Mouse (Mus musculus): ENCODE data around the gene Zfp983.
A peak's percentile ranks its signal among the peaks of the same experiment; 100 is the strongest.
"Not testable (repeated sequence)": the region's sequence is repeated elsewhere in the genome, so short reads cannot be mapped to it uniquely, and the experiment has no call there.

Zfp983 gene

GRCm38 (mm10) chr17:21650364-21650907, at the start of gene Zfp983:
Gene Zfp983 (plus strand): TSS chr17:21650624.
- DNase-seq = peak; percentile 41

DNA sequence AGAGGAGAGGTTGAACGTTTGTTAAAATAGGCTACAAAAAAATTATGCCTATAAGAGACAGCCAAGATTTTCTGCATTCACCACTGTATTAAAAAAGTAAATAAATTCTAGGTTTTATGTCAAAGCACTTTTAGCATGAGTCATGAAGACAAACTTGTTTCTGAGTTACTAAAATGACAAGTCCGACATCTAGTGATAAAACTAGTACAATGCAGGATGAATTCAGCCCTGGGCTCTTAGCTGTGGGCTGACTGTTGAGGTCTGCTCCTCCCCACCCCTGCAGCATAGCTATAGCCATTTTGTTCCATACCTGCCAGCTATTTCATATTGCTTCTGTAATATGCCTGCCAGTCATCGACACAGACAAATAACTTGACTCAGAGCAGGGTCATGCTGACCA, 34.1 kb upstream of the Zfp983 start:
- DNase-seq = no peak

GRCm38 (mm10) chr17:21617352-21617751, 33.1 kb upstream of the Zfp983 start:
- no peak for DNase-seq

- no peak for DNase-seq
These were observed 26.8 kb upstream of the Zfp983 start for GRCm38 (mm10) chr17:21623647-21624046.

- DNase-seq = not testable (repeated sequence)
These were observed 14.7 kb upstream of the Zfp983 start for GRCm38 (mm10) chr17:21635758-21636157.

DNA sequence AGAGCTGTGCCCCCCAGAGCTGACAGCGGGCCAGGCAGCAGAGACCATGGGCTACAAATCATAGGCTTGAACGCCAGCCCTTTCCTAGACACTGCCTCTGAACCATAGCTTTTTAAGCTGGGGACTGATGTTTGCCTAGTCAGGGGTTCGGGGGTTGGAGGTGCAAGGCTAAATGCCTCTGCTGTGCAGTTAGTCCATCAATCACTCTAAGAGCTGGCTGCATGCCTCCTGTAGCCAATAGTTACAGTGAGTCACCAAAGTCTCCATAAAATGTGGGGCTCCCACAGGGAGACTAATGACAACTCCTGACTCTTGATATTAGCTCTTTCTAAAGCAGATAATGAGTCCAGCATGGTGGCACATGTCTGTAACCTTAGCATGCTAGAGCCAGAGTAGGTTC, 1.6 kb upstream of the Zfp983 start:
- no peak for DNase-seq

DNA sequence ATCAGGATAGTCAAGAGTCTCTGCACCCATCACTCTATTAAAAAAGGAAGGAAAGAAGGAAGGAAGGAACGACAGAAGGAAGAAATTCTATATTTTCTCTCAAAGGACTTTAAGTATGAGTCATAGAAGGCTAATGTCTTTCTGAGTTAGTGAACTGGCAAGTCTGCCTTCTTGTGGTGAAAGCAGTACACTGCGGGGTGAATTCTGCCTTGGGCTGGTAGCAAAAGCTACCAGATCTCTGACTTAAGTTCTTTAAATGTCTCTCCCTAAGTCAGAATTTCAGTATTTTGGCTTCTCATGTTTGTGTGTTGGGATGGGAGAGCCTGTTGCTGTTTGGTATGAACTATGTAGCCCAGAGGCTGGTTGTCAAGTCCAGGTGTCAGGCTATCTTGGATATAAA, 488 bp upstream of the Zfp983 start:
- DNase-seq = no peak

DNA sequence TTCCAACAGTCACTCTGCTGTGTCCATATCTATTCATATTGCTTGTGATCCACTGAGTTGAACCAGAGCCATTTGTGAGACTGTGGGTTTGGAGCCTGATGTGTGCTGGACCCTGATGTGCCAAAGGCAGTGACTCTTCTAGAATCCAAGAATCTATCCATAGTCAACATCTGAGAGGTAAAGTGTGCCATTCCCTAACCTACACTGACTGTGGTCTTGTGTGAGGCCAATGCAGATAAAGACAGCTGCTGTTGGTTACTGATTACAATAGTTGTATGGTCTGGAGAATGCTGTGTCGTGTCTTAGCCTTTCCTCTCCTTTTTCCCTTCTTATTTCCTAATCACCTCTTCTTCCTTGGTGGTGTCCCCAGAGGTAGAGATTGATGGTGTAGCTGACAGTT, 28.4 kb downstream of the Zfp983 start:
- DNase-seq = not testable (repeated sequence)

DNA sequence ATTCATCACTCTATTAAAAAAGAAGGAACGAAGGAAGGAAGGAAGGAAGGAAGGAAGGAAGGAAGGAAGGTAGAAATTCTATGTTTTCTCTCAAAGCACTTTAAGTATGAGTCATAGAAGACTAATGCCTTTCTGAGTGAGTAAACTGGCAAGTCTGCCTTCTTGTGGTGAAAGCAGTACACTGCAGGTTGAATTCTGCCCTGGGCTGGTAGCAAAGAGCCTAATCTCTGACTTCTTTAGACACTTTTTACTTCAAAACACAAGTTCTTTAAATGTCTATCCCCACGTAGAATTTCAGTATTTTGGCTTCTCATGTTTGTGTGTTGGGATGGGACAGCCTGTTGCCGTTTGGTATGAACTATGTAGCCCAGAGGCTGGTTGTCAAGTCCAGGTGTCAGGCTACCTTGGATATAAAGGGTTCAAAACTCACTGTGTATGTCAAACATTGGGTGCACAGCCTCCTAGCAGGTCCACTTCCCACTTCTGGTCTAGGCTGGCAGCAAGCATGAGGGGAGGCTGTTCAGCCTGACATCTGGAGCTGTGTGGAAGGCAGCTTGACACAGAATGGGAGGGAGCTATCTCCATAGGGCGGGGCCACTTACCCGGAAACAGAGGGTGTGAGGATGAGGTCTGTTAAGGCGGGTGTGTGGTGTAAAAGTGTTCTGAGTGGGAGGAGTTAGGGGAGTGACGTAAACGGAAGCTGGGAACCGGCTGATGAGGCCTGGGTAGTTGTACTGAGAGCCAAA, 29.0 kb downstream of the Zfp983 start:
- peak; percentile 65 for DNase-seq

- not testable (repeated sequence) for DNase-seq
These were observed 29.6 kb downstream of the Zfp983 start for GRCm38 (mm10) chr17:21680019-21680376.

DNA sequence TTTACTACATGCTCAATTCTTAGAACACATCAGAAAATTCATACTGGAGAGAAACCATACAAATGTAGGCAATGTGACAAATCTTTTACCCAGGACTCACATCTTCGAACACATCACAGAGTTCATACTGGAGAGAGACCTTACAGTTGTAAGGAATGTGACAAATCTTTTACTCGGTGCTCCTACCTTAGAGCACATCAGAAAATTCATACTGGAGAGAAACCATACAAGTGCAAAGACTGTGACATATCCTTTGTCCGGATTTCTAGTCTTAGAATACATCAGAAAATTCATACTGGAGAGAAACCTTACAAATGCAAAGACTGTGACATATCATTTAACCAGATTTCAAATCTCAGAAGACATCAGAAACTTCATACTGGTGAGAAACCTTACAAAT, 41.1 kb downstream of the Zfp983 start, which contains the start of gene Gm10226:
Gene Gm10226, plus strand, starts transcription at position 301 of the 400 bp plus-strand sequence.
- no peak for DNase-seq

GRCm38 (mm10) chr17:21693342-21693741, 42.9 kb downstream of the Zfp983 start:
- DNase-seq = no peak

- no peak for DNase-seq
These were observed 45.6 kb downstream of the Zfp983 start for GRCm38 (mm10) chr17:21696073-21696472.

DNA sequence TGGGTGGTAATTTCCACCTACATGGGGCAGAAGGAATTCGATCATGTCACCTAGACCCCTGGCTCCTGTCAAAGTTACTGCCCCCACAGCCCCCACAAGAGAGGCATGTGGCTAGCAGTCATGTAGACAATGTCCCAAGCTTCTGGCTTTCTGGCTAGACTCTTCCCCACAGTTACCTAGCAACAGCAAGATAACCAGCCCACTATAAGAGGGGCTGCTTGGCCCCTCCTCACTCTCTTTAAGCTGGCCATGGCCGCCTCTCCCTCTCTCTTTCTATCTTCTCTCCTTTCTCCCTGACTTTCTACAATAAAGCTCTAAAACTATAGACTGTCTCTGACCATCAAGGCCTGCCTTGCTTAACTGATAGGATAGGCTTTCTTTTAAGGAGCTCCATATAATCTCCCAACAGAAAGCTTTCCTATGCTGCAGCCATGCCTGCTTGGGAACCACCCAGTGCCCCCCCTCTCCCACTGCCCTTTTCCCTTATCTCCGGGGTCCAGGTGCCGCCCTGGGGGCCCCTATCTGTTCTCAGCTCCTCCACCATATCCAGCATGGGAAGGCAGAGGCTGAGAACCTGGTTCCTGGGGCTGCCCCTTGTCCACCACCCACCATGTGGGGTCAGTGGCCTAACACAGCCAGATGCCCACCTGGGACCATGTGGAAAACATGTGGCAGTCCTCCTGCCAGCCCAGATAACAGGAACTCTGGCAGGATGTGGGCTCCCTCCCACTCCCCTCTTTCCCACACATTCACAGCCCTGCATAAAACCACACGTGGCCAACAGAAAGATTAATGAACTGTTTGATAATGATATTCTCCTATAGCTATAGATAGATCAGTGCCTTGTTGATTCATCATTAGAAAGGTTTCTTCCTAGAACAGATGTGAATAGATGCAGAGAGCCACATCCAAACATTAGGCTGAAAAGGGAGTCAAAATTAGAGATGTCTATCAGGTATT, 52.1 kb downstream of the Zfp983 start:
- DNase-seq = no peak

- no peak for DNase-seq
These were observed 53.0 kb downstream of the Zfp983 start for GRCm38 (mm10) chr17:21703414-21703813.

- DNase-seq = peak; percentile 73
These were observed 57.0 kb downstream of the Zfp983 start, which contains the start of gene Zfp760 for GRCm38 (mm10) chr17:21707343-21707996. Gene Zfp760 (plus strand): TSS chr17:21707741.

DNA sequence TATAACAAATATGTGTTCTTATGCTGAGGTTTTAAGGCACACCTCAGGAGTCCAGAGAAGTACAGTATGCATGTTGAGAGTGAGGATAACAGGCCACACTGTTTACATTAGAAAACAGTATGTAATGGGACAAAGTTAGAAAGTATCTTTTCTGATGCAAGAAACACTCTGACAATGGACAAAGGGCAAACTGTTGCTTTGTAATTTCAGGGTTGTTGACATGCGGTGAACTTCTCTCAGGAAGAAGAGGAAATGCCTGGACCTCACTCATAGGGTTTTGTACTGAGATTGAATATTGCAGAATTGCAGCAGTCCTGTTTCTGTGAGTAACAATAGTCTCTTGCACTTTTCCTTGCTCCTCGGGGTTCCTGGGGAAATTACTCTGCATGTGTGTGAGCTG, 58.0 kb downstream of the Zfp983 start:
- DNase-seq = no peak

All from cerebellum, adult 8-10 months (tissue).